Mouse (Mus musculus): ENCODE results near the gene C1galt1.

DNA sequence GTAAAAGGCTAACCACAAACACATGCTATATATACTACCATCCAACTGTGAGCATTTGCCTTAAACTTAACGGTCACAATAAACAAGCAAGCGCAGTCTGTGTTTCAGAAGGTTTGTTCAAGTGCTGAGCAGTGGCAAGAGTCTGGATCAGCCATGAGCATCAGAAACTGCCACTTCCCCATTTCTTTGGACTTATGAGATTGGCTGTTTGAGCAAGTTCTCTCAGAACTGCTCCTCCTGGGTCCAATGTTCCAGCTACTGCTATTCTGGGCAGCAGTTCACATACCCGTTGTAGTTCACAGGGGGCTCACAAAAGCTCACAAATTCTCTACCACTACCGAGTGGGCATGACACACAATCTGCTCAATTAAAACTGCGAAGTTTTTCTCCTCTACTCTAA is 28.4 kb upstream of the C1galt1 start:
- no peak for TF ChIP-seq TAL1 (conservative IDR thresholded peaks at IDR 0.05; ENCODE audit: low read depth, low read length)
- no peak for TF ChIP-seq CTCF (IDR thresholded peaks at IDR 0.05; ENCODE audit: low read depth, low read length)
- TF ChIP-seq GATA1 (IDR thresholded peaks at IDR 0.05; ENCODE audit: borderline replicate concordance, low read length) = no peak
- no peak for TF ChIP-seq GATA2 (IDR thresholded peaks at IDR 0.05; ENCODE audit: borderline replicate concordance, low read depth, low read length)
